Mouse (Mus musculus) erythroblast, embryonic 14.5 days (primary cell): ENCODE measurements around the gene Atp6v1a. TPM values are rescaled to one million over a fixed set of nuclear protein-coding genes. Genes with fewer than 3 reads are reported as not detected.

Experiments
- H3K27me3 ChIP-seq: 2 replicates; pipeline ENCODE4 v1.6.1; 2012; ENCODE audit warnings: inconsistent platforms; ENCODE audit not compliant: control insufficient read depth
- H3K36me3 ChIP-seq: 2 replicates; pipeline ENCODE4 v1.6.1; 2012; ENCODE audit warnings: mild to moderate bottlenecking, inconsistent platforms; ENCODE audit not compliant: control insufficient read depth
- H3K4me1 ChIP-seq: 2 replicates; pipeline ENCODE4 v1.6.1; 2012; ENCODE audit warnings: inconsistent platforms; ENCODE audit not compliant: control insufficient read depth
- H3K4me3 ChIP-seq: replicated peaks from 2 replicates; pipeline ENCODE3; 2012; ENCODE audit warnings: moderate library complexity, mild to moderate bottlenecking, inconsistent platforms
- H3K9me3 ChIP-seq: 2 replicates; pipeline ENCODE4 v1.6.1; 2012; ENCODE audit warnings: low read length, inconsistent platforms, mixed read lengths; ENCODE audit not compliant: control insufficient read depth
- GATA1 ChIP-seq: IDR thresholded peaks from 2 replicates; pipeline ENCODE4 v1.6.1; 2012; ENCODE audit warnings: low read length, inconsistent platforms, mixed read lengths
- TAL1 ChIP-seq: IDR thresholded peaks from 3 replicates; pipeline ENCODE4 v1.6.1; 2012; ENCODE audit warnings: low read length, inconsistent platforms, mixed read lengths
- polyA plus RNA-seq: library from polyadenylated mRNA; stranded (reverse); fragments of >175 nt; gene quantifications from 2 replicates; pipeline ENCODE4 v1.2.3, GENCODE M21; 2012

Gene Atp6v1a
- polyA plus RNA-seq, 1 experiment: 0.06 TPM

DNA sequence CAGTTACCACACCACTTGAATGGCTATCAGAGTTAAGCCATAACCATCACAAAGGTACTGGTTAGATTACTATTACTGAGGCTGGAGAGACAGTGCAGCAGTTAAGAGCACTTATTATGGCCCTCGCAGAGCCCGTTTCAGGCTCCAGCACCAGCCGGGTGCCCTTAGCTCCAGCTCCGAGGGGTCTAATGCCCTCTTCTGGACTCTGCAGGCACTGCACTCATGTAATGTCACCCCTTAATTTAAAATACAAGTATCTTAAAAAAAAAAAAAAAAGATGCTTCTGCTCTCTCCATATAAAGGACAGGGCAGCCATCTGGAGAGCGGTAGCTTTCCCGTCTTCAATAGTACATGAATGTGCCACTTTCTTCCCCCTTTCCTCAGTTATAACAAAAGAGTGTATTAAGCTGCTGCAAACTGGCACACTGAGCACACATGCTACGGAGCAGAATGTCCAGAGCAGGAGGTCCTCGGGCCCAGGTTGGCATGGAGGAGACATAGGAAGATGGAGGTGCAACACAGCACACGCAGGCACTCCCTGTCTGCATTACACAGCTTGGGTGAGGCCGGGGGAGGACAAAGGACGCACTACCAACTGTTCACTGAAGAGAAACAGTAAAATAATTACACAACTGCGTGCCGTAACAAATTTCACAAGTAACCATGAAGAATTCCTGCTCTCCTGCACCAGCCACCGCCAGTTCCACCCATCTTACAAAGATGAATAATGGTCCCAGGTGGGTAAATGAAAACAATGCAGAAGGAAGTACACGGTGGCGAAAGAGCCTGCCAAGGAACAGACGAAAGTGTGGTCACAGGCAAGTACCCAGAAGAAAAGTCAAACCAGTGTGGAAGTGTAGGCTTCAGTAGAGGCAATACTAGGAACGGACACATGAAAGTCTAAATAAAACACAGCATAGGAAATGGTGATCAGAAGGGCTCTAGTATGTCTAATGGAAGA is 35.4 kb downstream of the Atp6v1a start:
- Histone ChIP-seq H3K36me3 (peaks cover 72% of the 10 kb centered on the region), H3K9me3 (no peaks in the 10 kb centered on the region), H3K27me3 (no peaks in the 10 kb centered on the region), H3K4me1 (no peaks in the 10 kb centered on the region), H3K4me3 (no peak overlapping the region)
- no peak for TF ChIP-seq TAL1
- TF ChIP-seq GATA1: no peak

DNA sequence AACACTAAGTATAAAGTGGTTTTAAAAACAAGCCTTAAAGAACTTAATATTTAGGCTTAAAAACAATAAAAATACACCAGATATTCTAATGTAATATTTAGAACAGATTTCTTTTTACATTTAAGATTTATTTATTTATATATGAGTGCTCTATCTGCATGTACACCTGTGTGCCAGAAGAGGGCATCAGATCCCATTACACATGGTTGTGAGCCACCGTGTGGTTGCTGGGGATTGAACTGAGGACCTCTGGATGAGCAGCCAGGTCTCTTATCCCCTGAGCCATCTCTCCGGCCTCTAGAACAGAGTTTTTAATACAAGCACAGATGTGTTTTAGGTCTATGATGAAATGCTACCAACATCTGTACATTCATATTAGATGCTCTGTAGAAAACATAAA is 36.6 kb downstream of the Atp6v1a start:
- Histone ChIP-seq H3K9me3 (no peaks in the 10 kb centered on the region), H3K4me3 (no peak overlapping the region), H3K27me3 (no peaks in the 10 kb centered on the region), H3K36me3 (peaks cover 72% of the 10 kb centered on the region), H3K4me1 (no peaks in the 10 kb centered on the region)
- TF ChIP-seq TAL1 (no peak), GATA1 (no peak)

DNA sequence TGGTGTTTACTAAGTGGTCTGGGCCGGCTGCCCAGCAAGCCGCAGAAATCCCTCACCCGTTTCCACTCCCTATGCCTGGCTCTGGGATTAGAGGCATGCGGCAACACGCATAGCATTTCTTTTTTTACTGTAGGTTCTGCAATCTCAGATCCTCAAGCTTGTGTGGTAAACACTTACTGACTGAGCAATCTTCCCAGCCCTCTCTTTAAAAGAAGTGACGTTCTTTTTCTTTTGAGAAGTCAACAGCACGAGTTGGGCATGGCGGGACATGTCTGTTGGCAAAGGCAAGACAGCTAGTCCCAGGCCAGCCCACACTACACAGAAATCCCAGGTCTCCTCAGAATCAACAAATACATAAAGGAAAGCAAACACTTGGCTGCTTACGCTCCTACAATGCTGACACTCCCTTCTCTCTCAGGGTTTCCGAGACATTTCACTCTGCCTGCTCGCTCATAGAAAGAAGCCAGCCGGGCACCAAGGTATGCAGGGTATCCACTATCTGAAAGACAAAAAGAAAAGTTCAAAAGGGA is 38.3 kb downstream of the Atp6v1a start:
- H3K9me3 ChIP-seq: no peaks in the 10 kb centered on the region
- no peaks in the 10 kb centered on the region for H3K4me1 ChIP-seq
- TF ChIP-seq TAL1 (no peak), GATA1 (no peak)
- peaks cover 70% of the 10 kb centered on the region for H3K36me3 ChIP-seq
- no peak overlapping the region for H3K4me3 ChIP-seq
- H3K27me3 ChIP-seq: no peaks in the 10 kb centered on the region

DNA sequence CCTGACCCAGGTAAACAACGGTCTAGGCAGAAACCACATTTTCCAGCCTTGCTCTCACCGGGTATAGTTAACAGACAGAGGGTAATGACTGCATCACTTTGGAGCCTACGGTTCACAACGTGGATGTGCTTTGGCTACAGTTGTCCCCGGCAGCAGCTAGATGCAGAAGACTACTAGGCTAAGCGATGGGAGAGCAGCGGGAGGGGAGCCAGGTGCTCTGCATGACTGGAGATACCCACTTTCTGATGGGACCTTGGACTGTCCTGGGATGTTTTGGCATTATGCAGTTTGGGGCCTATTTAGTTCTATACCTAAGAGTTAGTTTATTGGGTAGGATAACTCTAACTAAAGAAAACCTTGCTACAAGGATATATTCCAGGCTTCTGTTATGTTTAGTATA is 40.1 kb downstream of the Atp6v1a start:
- H3K27me3 ChIP-seq: no peaks in the 10 kb centered on the region
- no peaks in the 10 kb centered on the region for H3K9me3 ChIP-seq
- H3K4me3 ChIP-seq: no peak overlapping the region
- H3K4me1 ChIP-seq: no peaks in the 10 kb centered on the region
- H3K36me3 ChIP-seq: peaks cover 82% of the 10 kb centered on the region
- no peak for TF ChIP-seq TAL1
- no peak for TF ChIP-seq GATA1

- Histone ChIP-seq H3K36me3 (peaks cover 71% of the 10 kb centered on the region), H3K9me3 (no peaks in the 10 kb centered on the region), H3K27me3 (no peaks in the 10 kb centered on the region), H3K4me3 (no peak overlapping the region), H3K4me1 (no peaks in the 10 kb centered on the region)
- TF ChIP-seq GATA1: no peak
- TF ChIP-seq TAL1: no peak
These were observed 51.9 kb downstream of the Atp6v1a start for GRCm38 (mm10) chr16:44087650-44088049.

GRCm38 (mm10) chr16:44063025-44063894 is 76.2 kb downstream of the Atp6v1a start, which contains the start of gene Gramd1c:
Gramd1c (minus strand) TSS chr16:44063345.
- no peaks in the 10 kb centered on the region for H3K36me3 ChIP-seq
- H3K4me3 ChIP-seq: peak within 1 kb of the TSS; percentile 59
- H3K27me3 ChIP-seq: 0 out of 2 replicates have a peak, but pooled peaks cover 3% of the 10 kb centered on the region
- TF ChIP-seq TAL1 (no peak), GATA1 (no peak)
- H3K4me1 ChIP-seq: peaks cover 5% of the 10 kb centered on the region
- no peaks in the 10 kb centered on the region for H3K9me3 ChIP-seq

- 0 out of 2 replicates have a peak, but pooled peaks cover 3% of the 10 kb centered on the region for H3K27me3 ChIP-seq
- TF ChIP-seq TAL1 (no peak), GATA1 (no peak)
- H3K36me3 ChIP-seq: no peaks in the 10 kb centered on the region
- peaks cover 5% of the 10 kb centered on the region for H3K4me1 ChIP-seq
- no peak overlapping the region for H3K4me3 ChIP-seq
- H3K9me3 ChIP-seq: no peaks in the 10 kb centered on the region
These were observed 78.2 kb downstream of the Atp6v1a start for GRCm38 (mm10) chr16:44061341-44061740.

DNA sequence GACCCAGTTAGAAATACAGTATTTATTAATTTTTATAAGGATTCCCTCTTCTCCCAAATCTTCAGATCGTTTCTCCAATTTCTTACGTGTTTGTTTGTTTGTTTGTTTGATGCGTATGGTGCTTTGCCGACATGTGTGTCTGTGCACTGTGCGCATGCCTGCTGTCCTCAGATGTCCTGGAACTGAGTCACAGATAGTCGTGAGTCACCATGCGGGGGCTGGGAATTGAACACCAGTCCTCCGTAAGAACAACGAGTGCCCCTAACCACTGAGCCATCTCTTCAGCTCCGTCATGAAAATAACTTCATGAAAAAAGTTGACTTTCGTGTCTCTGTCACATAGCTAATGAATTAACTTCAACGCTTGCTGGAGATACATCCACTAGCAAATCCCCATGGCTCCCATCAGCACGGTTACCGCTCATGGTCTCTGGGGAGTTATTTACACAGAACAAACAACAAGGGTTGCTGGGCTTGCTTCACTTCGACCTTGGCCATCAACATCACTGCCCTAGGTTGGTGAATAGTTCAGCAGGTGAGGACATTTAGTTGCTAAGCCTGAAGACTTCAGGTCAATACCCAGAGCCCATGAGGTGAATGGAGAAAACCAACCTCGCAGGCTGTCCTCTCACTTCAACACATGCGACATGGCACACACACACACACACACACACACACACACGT is 78.8 kb downstream of the Atp6v1a start:
- no peaks in the 10 kb centered on the region for H3K9me3 ChIP-seq
- H3K4me3 ChIP-seq: no peak overlapping the region
- peaks cover 5% of the 10 kb centered on the region for H3K4me1 ChIP-seq
- no peaks in the 10 kb centered on the region for H3K36me3 ChIP-seq
- TF ChIP-seq TAL1: no peak
- TF ChIP-seq GATA1: no peak
- 0 out of 2 replicates have a peak, but pooled peaks cover 3% of the 10 kb centered on the region for H3K27me3 ChIP-seq
